Mouse (Mus musculus) frontal cortex, adult (tissue): Measurements from ENCODE around the gene Sult1c2.
"Not testable (repeated sequence)": the region's sequence is repeated elsewhere in the genome, so short reads cannot be mapped to it uniquely, and the experiment has no call there.

ENCODE experiments used
- ATAC-seq: cut with Nextera tagmentation; 2 replicates; pipeline ENCODE4 v1.9.2; 2017; ENCODE audit warnings: mild to moderate bottlenecking, moderate library complexity, mixed read lengths; ENCODE audit not compliant: low TSS enrichment

The Sult1c2 gene

GRCm38 (mm10) chr17:53846206-53846605, at the start of gene Sult1c2:
Gene Sult1c2 (minus strand): TSS chr17:53846339.
- no peak for ATAC-seq

DNA sequence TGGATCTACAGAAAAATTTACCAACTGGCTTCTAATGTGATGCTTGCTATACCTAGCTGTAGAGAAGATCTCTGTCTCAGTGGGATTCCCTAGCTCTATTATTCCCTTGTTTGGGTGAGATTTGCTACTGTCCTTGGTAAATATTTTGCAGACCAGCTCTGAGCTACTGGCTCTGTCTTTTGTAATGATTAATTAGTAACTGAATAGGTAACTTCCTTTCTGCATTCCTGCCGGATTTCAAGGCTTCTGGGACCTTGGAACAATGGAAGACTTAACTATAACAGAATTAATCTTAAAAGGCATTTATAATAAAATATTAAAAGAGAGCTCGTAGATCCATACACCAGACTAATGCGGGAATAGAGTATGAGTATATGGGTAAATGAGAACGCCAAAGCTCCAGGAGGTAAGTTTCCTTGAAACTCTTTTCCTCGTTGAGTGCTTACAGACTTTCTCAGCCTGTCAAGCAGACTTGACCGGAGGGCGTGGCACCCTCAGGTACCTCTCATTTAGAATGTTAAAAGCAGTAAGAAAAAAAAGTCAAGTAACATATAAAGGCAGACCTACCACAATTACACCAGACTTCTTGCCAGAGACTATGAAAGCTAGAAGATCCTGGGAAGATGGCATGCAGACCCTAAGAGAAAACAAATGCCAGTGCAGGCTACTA, 33.0 kb upstream of the Sult1c2 start:
- not testable (repeated sequence) for ATAC-seq

- ATAC-seq: no peak
These were observed 28.3 kb upstream of the Sult1c2 start for GRCm38 (mm10) chr17:53874433-53874832.

GRCm38 (mm10) chr17:53872192-53872591, 26.1 kb upstream of the Sult1c2 start:
- ATAC-seq: no peak

DNA sequence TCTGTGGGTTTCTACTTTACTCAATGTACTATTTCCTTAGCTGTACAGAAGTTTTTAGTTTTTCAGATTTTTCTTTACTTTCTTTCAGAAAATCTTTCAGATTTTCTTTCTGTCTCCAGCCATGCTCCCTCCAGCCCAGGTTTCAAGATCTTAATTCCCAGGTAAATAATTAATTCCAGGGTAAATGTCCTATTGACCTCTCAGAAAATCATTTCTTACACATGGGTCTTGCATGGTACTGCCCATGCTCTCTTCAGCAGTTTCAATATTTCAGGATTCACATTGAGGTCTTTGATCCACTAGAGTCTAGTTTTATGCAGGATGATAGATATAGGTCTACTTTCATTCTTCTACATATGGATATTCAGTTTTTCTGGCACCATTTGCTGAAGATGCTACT, 23.8 kb upstream of the Sult1c2 start:
- no peak for ATAC-seq

GRCm38 (mm10) chr17:53865260-53865955, 19.3 kb upstream of the Sult1c2 start:
- no peak for ATAC-seq

GRCm38 (mm10) chr17:53860548-53860947, 14.4 kb upstream of the Sult1c2 start:
- no peak for ATAC-seq

GRCm38 (mm10) chr17:53854992-53855391, 8.9 kb upstream of the Sult1c2 start:
- no peak for ATAC-seq

- no peak for ATAC-seq
These were observed 343 bp downstream of the Sult1c2 start for GRCm38 (mm10) chr17:53845796-53846195.

GRCm38 (mm10) chr17:53833366-53833765, 12.8 kb downstream of the Sult1c2 start:
- ATAC-seq: peak; percentile 88

GRCm38 (mm10) chr17:53803974-53804373, 42.2 kb downstream of the Sult1c2 start:
- ATAC-seq: not testable (repeated sequence)

DNA sequence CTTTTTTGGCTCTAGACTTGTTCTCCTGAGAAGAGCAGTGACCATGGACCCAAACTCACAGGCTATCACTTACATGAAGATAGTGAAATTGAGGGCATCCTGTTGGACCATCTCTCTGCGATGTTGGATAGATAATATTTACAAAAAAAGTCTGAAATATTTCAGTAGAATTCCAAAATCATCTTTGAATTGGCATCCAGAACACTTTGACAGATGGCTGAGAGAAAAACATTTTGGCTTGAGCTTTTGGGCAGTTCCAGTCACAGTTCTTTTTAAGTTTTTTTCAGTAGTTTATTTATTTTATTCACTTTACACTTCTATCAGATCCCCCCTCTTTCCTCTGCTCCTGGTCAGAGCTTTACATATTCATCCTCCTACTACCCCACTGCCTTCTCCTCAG, 62.8 kb downstream of the Sult1c2 start:
- no peak for ATAC-seq
